ENCODE assay signal across 9 mouse cellular contexts in the genomic region with DNA sequence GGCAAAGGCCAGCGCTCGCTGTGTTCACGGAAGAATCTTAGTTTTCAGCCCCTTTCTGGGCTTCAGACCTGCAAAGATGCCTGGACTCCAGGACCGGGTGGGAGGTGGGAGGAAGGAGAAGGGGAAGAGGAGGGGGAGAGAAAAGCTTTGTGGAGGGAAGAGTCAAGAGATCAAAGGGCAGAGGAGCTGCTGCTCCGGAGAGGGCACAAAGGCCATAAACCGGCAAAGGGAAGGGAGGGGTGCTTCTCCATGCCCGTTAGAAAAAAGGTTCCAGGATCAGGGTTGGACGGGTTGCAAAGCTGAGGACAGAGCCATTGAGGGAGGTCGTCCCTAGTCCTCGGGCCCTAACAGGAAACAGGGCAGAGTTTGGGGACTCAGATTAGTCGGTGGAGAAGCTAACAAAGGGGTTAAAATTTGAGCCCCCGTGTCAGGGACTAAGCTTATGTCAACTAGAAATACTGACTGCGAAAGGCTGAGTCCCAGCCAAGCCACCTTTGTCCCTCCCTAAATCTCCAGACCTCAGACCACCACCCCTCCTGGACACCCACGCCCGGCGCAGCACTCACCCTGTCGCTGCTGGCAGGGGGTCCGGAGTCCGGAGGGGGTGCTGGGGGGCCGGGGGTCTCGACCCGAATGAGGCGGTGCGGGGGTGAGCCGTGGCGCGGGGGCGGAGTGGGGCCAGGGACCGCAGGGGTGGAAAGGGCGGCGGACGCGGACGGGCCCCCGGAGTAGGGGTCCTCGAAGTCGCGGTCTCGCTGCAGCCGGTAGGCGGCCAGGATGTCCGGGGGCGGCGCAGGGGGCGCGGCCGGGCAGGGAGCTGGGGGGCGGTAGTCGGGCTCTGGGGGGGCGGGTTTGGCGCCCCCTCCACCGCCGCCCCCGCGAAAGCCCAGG. TPM values are rescaled to one million over a fixed set of nuclear protein-coding genes. Genes with fewer than 3 reads are reported as not detected.
DNase-seq lines count a peak whose midpoint lies in the region; ATAC-seq and TF ChIP-seq lines count a peak whose summit lies in the region.
"Had no signal": no experiment of that assay in that cellular context is flagged by ENCODE, and none has a peak within 500 bp of the region (broad histone marks: within the 10 kb centered on the region; RNA-seq: fewer than 3 reads in every experiment).

No protein-coding gene starts in this region.

- peaks cover 8% of the 10 kb centered on the region for H3K27me3 ChIP-seq in forebrain, embryonic 14.5 days (replicated peaks; ENCODE audit: control insufficient read depth, insufficient read depth, low read length)
- H3K27me3 ChIP-seq in kidney, embryonic 15.5 days: peaks cover 14% of the 10 kb centered on the region

- H3K9me3 ChIP-seq in forebrain, embryonic 14.5 days (replicated peaks; ENCODE audit: control insufficient read depth, low read length): no peaks in the 10 kb centered on the region
- H3K9me3 ChIP-seq in kidney, embryonic 15.5 days (replicated peaks): no peaks in the 10 kb centered on the region

- WGBS in bone marrow, adult 2 months: 6% methylated on average over 48 of the region's 55 CpGs
- under 1% methylated on average over 30 of the region's 55 CpGs for WGBS in forebrain, embryonic 14.5 days
- WGBS in kidney, embryonic 15.5 days: under 1% methylated on average over 38 of the region's 55 CpGs

- H3K4me2 ChIP-seq in forebrain, embryonic 14.5 days (ENCODE audit: low read length): peak overlapping the region; percentile 88
- H3K4me2 ChIP-seq in kidney, embryonic 15.5 days: peak overlapping the region; percentile 93

- peak in 1 of 2 experiments; percentile 28 for DNase-seq in layer of hippocampus, adult 2 months (ENCODE audit: low spot score in 2 of 2)
- no peak for DNase-seq in layer of hippocampus, adult 8-10 months (ENCODE audit: low spot score in 2 of 2)
- peak; percentile 29 for DNase-seq in forebrain, embryonic 14.5 days (ENCODE audit: low spot score)
- DNase-seq in thymus, postnatal 4 days: peak; percentile 78
- no peak for DNase-seq in ovary, postnatal 10 days (ENCODE audit: low spot score)

- H3K27ac ChIP-seq in layer of hippocampus, adult 2 months: peak overlapping the region; percentile 90
- H3K27ac ChIP-seq in bone marrow, adult 2 months (ENCODE audit: control insufficient read depth, insufficient read depth, low read depth, low read length, poor library complexity): no peak overlapping the region
- peak overlapping the region; percentile 76 for H3K27ac ChIP-seq in forebrain, embryonic 14.5 days (ENCODE audit: low read depth, low read length)
- peak overlapping the region; percentile 66 for H3K27ac ChIP-seq in kidney, embryonic 15.5 days

- H3K4me1 ChIP-seq in bone marrow, adult 2 months (ENCODE audit: control insufficient read depth, insufficient read depth, low read length): peaks cover 4% of the 10 kb centered on the region
- H3K4me1 ChIP-seq in forebrain, embryonic 14.5 days (ENCODE audit: control insufficient read depth, insufficient read depth, low read length): peaks cover 25% of the 10 kb centered on the region
- peaks cover 33% of the 10 kb centered on the region for H3K4me1 ChIP-seq in kidney, embryonic 15.5 days

- peaks cover 6% of the 10 kb centered on the region; the same call in 1 of the 2 replicates for H3K36me3 ChIP-seq in forebrain, embryonic 14.5 days (ENCODE audit: control insufficient read depth, insufficient read depth, low read length)
- H3K36me3 ChIP-seq in kidney, embryonic 15.5 days: peaks cover 6% of the 10 kb centered on the region

- peak; percentile 42 for ATAC-seq in forebrain, embryonic 14.5 days
- peak; percentile 55 for ATAC-seq in kidney, embryonic 15.5 days (replicated peaks; ENCODE audit: low FRiP score)
- peak; percentile 3; the same call in 1 of the 2 replicates for ATAC-seq in megakaryocyte, adult 5-6 weeks (ENCODE audit: poor library complexity, severe bottlenecking)

- TF ChIP-seq CTCF in layer of hippocampus, adult 2 months (conservative IDR thresholded peaks at IDR 0.05): peak; percentile 25; the same call in 1 of the 2 replicates
- TF ChIP-seq CTCF in bone marrow, adult 2 months (IDR thresholded peaks at IDR 0.05; ENCODE audit: control insufficient read depth, insufficient read depth, low read length): no peak

- peak overlapping the region; percentile 74 for H3K4me3 ChIP-seq in layer of hippocampus, adult 2 months
- H3K4me3 ChIP-seq in bone marrow, adult 2 months (replicated peaks; ENCODE audit: control insufficient read depth, low read depth, low read length): peak overlapping the region; percentile 70
- peak overlapping the region; percentile 84 for H3K4me3 ChIP-seq in forebrain, embryonic 14.5 days (ENCODE audit: low read depth, low read length)
- H3K4me3 ChIP-seq in kidney, embryonic 15.5 days (replicated peaks): peak overlapping the region; percentile 76

- H3K9ac ChIP-seq in forebrain, embryonic 14.5 days (ENCODE audit: low read length): peak overlapping the region; percentile 92
- H3K9ac ChIP-seq in kidney, embryonic 15.5 days: peak overlapping the region; percentile 87

- no peak for TF ChIP-seq POLR2A in bone marrow, adult 2 months (IDR thresholded peaks at IDR 0.05; ENCODE audit: borderline replicate concordance, control insufficient read depth, low read depth, low read length)

RNA-seq across cellular contexts. Expression of a gene that starts 0.6 kb away (rescaled TPM):
- total RNA-seq in layer of hippocampus, adult 2 months (2021): 10 to 100 TPM; 61.7 to 62.6 TPM
- total RNA-seq in layer of hippocampus, adult 8-10 months (2022): 10 to 100 TPM; 56.6 to 66.5 (median 61.5) TPM
- polyA plus RNA-seq in bone marrow, adult 2 months (2011; ENCODE audit: insufficient read depth, insufficient read length, low replicate concordance, missing spikeins): 9.6 and 14.7 TPM in 2 replicates
- polyA plus RNA-seq in forebrain, embryonic 14.5 days (2014; fragmentation: Nextera tagmentation; extraction: Ambion mirVana): 9.7 and 12.4 TPM in 2 replicates
- polyA plus RNA-seq in kidney, embryonic 15.5 days (2015; fragmentation: Nextera tagmentation; extraction: Ambion mirVana): 2.4 and 2.6 TPM in 2 replicates
- total RNA-seq in megakaryocyte, adult 5-6 weeks (2015): 0.31 and 2.1 TPM in 2 replicates
- total RNA-seq in megakaryocyte, adult 5-6 weeks (2017): 0.81 and 1.5 TPM in 2 replicates

RNA-seq across cellular contexts. Expression of a gene that starts 52.9 kb away (rescaled TPM):
- total RNA-seq in layer of hippocampus, adult 2 months (2021): not detected
- total RNA-seq in layer of hippocampus, adult 8-10 months (2022): not detected
- not detected in 2 replicates for polyA plus RNA-seq in bone marrow, adult 2 months (2011; ENCODE audit: insufficient read depth, insufficient read length, low replicate concordance, missing spikeins)
- 0.06 TPM in 1 of 2 replicates, not detected in the other for polyA plus RNA-seq in forebrain, embryonic 14.5 days (2014; fragmentation: Nextera tagmentation; extraction: Ambion mirVana)
- 0.04 TPM in 1 of 2 replicates, not detected in the other for polyA plus RNA-seq in kidney, embryonic 15.5 days (2015; fragmentation: Nextera tagmentation; extraction: Ambion mirVana)
- total RNA-seq in megakaryocyte, adult 5-6 weeks (2015): not detected in 2 replicates
- not detected in 2 replicates for total RNA-seq in megakaryocyte, adult 5-6 weeks (2017)
- total RNA-seq: neutrophil, adult 5-6 weeks had no signal

RNA-seq across cellular contexts. Expression of a gene that starts 54.8 kb away (rescaled TPM):
- total RNA-seq in layer of hippocampus, adult 2 months (2021): not detected
- not detected for total RNA-seq in layer of hippocampus, adult 8-10 months (2022)
- not detected in 2 replicates for polyA plus RNA-seq in bone marrow, adult 2 months (2011; ENCODE audit: insufficient read depth, insufficient read length, low replicate concordance, missing spikeins)
- not detected in 2 replicates for polyA plus RNA-seq in forebrain, embryonic 14.5 days (2014; fragmentation: Nextera tagmentation; extraction: Ambion mirVana)
- polyA plus RNA-seq in kidney, embryonic 15.5 days (2015; fragmentation: Nextera tagmentation; extraction: Ambion mirVana): 0.10 TPM in 1 of 2 replicates, not detected in the other
- not detected in 2 replicates for total RNA-seq in megakaryocyte, adult 5-6 weeks (2015)
- not detected in 2 replicates for total RNA-seq in megakaryocyte, adult 5-6 weeks (2017)
- total RNA-seq: neutrophil, adult 5-6 weeks had no signal

RNA-seq across cellular contexts. Expression of a gene that starts 58.0 kb away (rescaled TPM):
- total RNA-seq in layer of hippocampus, adult 2 months (2021): under 1 TPM in 1 of 2 experiments, not detected in 1; 0.54 TPM
- 1 to 10 TPM in 1 of 4 experiments, under 1 TPM in 3; 0.19 to 1.3 (median 0.56) TPM for total RNA-seq in layer of hippocampus, adult 8-10 months (2022)
- 12.7 and 25.8 TPM in 2 replicates for polyA plus RNA-seq in bone marrow, adult 2 months (2011; ENCODE audit: insufficient read depth, insufficient read length, low replicate concordance, missing spikeins)
- polyA plus RNA-seq in forebrain, embryonic 14.5 days (2014; fragmentation: Nextera tagmentation; extraction: Ambion mirVana): not detected in 2 replicates
- 0.54 and 0.82 TPM in 2 replicates for polyA plus RNA-seq in kidney, embryonic 15.5 days (2015; fragmentation: Nextera tagmentation; extraction: Ambion mirVana)
- total RNA-seq in megakaryocyte, adult 5-6 weeks (2015): 9.8 and 11.4 TPM in 2 replicates
- 12.6 and 14.9 TPM in 2 replicates for total RNA-seq in megakaryocyte, adult 5-6 weeks (2017)

Comparison
In these comparisons a context has a peak if more than half of its experiments do, and no peak if none do; other contexts are left out.
1. DNase-seq: peak in forebrain, embryonic 14.5 days (single experiment) and thymus, postnatal 4 days (single experiment); none in layer of hippocampus, adult 8-10 months (0 of 2) and ovary, postnatal 10 days (single experiment).
2. ATAC-seq: peak in every context shown above with its lines; median percentile 55 in kidney, embryonic 15.5 days; 42 in forebrain, embryonic 14.5 days; 3 in megakaryocyte, adult 5-6 weeks.
3. RNA of a gene that starts 0.6 kb away (total RNA-seq): 56.6 to 66.5 TPM in layer of hippocampus, adult 8-10 months and 61.7 to 62.6 TPM in layer of hippocampus, adult 2 months; 0.31 to 2.1 TPM in megakaryocyte, adult 5-6 weeks; every median in the first group is over 10 times any median in the second.
4. Peak in every context shown above with its lines, with median percentiles within 50 percentile points of each other: H3K4me3 ChIP-seq.